Mouse (Mus musculus): ENCODE measurements around the gene Edf1. TPM values are rescaled to one million over a fixed set of nuclear protein-coding genes. Genes with fewer than 3 reads are reported as not detected.
A peak's percentile ranks its signal among the peaks of the same experiment; 100 is the strongest.

Edf1 gene
- polyA plus RNA-seq, 1 experiment: 513 TPM

DNA sequence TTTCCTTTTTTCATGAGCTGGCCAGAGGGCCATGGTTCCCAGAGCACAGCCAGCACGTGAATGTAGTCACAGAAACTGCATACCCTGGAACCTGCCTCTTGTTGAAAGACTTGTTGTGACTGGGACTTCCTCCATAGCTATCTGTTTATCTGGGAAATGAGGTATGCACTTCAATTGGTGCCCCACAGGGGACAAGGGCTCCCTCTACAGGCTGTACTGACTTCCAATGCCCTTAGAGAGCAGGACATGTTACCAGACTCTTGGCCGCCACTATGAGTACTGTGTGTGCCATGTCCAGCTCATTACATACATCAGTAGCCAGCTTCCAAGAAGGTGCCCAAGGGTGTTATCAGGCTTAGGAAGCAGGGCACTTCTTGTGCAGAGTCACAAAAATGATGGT lies 34.2 kb downstream of the Edf1 start:
- H3K27me3 ChIP-seq (ENCODE audit: control insufficient read depth, insufficient read depth, insufficient read length): no peaks in the 10 kb centered on the region
- H3K4me2 ChIP-seq (ENCODE audit: low read depth): no peak overlapping the region
- no peak for TF ChIP-seq MYOG (IDR thresholded peaks at IDR 0.05; ENCODE audit: control insufficient read depth in 1 of 3, insufficient read depth in 1 of 3, insufficient read length in 2 of 3, low read depth in 2 of 3)
- TF ChIP-seq MAX (IDR thresholded peaks at IDR 0.05; ENCODE audit: low read depth): no peak
- no peak for TF ChIP-seq POLR2A (IDR thresholded peaks at IDR 0.05; ENCODE audit: insufficient read length, low read depth)
- TF ChIP-seq MYOD1 (IDR thresholded peaks at IDR 0.05; ENCODE audit: control insufficient read depth in 1 of 3, insufficient read length in 2 of 3, low read depth in 2 of 3): no peak
- no peak for TF ChIP-seq USF1 (IDR thresholded peaks at IDR 0.05; ENCODE audit: low read depth)
- no peak for TF ChIP-seq TCF3 (IDR thresholded peaks at IDR 0.05; ENCODE audit: insufficient read length, low read depth)
- TF ChIP-seq E2F4 (IDR thresholded peaks at IDR 0.05; ENCODE audit: insufficient read depth): no peak
- TF ChIP-seq SRF (IDR thresholded peaks at IDR 0.05; ENCODE audit: control insufficient read depth, insufficient read length, low read depth): no peak
- TF ChIP-seq POLR2AphosphoS2 (IDR thresholded peaks at IDR 0.05; ENCODE audit: insufficient read length, low read depth): no peak
- no peak for TF ChIP-seq REST (IDR thresholded peaks at IDR 0.05; ENCODE audit: insufficient read depth, insufficient read length)
- no peak for TF ChIP-seq TCF12 (IDR thresholded peaks at IDR 0.05; ENCODE audit: insufficient read depth, poor library complexity, severe bottlenecking)
- H3K36me3 ChIP-seq (ENCODE audit: control insufficient read depth, insufficient read depth): peaks cover 46% of the 10 kb centered on the region
- H3K79me2 ChIP-seq (ENCODE audit: control insufficient read depth, insufficient read depth): no peaks in the 10 kb centered on the region
- no peak overlapping the region for H3K4me3 ChIP-seq
- H3ac ChIP-seq (ENCODE audit: control insufficient read depth, insufficient read length): no peak overlapping the region

DNA sequence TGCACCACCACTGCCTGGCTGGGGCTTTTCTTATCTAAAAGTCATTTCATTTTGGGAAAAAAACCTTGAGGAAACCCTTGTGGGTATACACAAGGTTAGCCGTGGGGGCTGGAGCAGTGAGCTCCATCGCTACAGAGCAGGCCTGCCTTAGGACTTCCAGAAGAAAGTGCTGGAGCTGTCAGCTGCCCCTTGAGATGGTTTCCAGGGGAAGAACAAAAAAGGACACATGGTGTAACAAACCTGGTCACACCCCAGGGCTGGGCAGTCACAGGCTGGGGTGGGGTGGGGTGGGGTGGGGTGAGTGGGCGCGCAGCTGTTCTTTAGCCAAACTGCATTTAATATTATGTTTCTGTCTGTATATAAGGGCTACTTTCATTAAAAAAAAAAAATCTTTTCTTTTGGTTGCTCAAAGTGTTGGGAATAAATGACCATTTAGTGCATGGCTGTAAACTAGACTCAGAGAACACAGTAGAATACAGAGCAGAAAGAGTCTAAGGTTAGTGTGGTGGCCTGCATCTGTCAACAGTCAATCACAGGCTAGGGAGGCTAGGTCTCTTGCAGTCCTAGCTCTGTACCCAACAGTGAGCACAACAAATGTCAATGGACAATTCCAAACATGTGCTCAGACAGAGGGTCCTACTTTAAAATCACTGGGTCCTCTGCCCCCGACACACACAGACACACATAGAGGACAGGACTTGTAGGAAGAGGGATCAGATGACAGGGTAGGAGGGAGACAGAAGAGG lies 39.3 kb downstream of the Edf1 start:
- H3K4me2 ChIP-seq (ENCODE audit: low read depth): peak overlapping the region; percentile 35
- no peaks in the 10 kb centered on the region for H3K79me2 ChIP-seq (ENCODE audit: control insufficient read depth, insufficient read depth)
- no peak overlapping the region for H3K4me3 ChIP-seq
- peak in 1 of 3 experiments; percentile 58 for TF ChIP-seq MYOG (IDR thresholded peaks at IDR 0.05; ENCODE audit: control insufficient read depth in 1 of 3, insufficient read depth in 1 of 3, insufficient read length in 2 of 3, low read depth in 2 of 3)
- peak; percentile 52 to 91 (median 91) for TF ChIP-seq MYOD1 (IDR thresholded peaks at IDR 0.05; ENCODE audit: control insufficient read depth in 1 of 3, insufficient read length in 2 of 3, low read depth in 2 of 3)
- TF ChIP-seq E2F4 (IDR thresholded peaks at IDR 0.05; ENCODE audit: insufficient read depth): no peak
- H3ac ChIP-seq (ENCODE audit: control insufficient read depth, insufficient read length): no peak overlapping the region
- no peaks in the 10 kb centered on the region for H3K27me3 ChIP-seq (ENCODE audit: control insufficient read depth, insufficient read depth, insufficient read length)
- H3K36me3 ChIP-seq (ENCODE audit: control insufficient read depth, insufficient read depth): peaks cover 53% of the 10 kb centered on the region

DNA sequence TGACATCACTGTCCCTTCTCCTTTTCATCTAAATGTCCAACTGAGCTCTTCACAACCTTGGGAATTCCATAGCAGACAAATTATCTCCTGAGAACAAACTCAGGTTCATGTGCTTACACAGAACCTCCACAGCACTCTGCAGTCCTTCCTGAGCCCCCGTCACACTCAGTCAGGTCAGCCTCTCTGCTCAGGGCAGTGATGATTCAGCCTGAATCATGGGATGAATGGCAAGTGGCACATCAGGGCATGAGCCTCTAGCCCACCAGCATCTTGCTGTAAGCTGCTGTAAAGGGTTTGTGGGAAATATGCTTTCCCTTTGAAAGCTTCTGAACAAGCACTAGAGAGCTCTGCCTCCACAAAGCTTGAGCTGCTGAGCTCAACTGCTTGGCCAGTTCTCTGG lies 41.1 kb downstream of the Edf1 start:
- TF ChIP-seq E2F4 (IDR thresholded peaks at IDR 0.05; ENCODE audit: insufficient read depth) (no peak), MYOD1 (IDR thresholded peaks at IDR 0.05; ENCODE audit: control insufficient read depth in 1 of 3, insufficient read length in 2 of 3, low read depth in 2 of 3) (peak in 1 of 3 experiments; percentile 28)
- Histone ChIP-seq H3ac (ENCODE audit: control insufficient read depth, insufficient read length) (no peak overlapping the region), H3K36me3 (ENCODE audit: control insufficient read depth, insufficient read depth) (peaks cover 42% of the 10 kb centered on the region), H3K79me2 (ENCODE audit: control insufficient read depth, insufficient read depth) (peaks cover 4% of the 10 kb centered on the region), H3K4me2 (ENCODE audit: low read depth) (no peak overlapping the region), H3K27me3 (ENCODE audit: control insufficient read depth, insufficient read depth, insufficient read length) (no peaks in the 10 kb centered on the region), H3K4me3 (no peak overlapping the region)

DNA sequence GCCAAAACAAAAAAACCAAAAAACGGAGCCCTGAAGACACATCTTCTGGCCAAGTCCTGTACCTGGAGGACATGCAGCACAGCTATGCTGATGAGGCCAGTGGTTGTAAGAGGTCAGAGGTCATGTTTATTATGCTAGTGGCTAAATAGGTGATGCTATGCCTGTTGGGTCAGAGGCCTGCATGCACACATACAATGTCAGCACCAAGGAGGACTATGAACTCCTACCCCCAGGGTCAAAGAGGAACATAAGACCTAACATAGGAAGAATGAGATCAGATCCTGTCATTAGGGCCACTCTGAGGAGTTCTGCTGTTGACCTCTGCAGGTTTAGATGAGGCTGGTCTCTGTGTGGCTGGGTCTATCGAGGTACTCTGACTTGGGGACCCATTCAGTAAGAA lies 42.4 kb downstream of the Edf1 start:
- Histone ChIP-seq H3K4me3 (no peak overlapping the region), H3ac (ENCODE audit: control insufficient read depth, insufficient read length) (no peak overlapping the region), H3K79me2 (ENCODE audit: control insufficient read depth, insufficient read depth) (peaks cover 16% of the 10 kb centered on the region), H3K4me2 (ENCODE audit: low read depth) (no peak overlapping the region), H3K27me3 (ENCODE audit: control insufficient read depth, insufficient read depth, insufficient read length) (no peaks in the 10 kb centered on the region), H3K36me3 (ENCODE audit: control insufficient read depth, insufficient read depth) (peaks cover 40% of the 10 kb centered on the region)
- TF ChIP-seq TCF12 (IDR thresholded peaks at IDR 0.05; ENCODE audit: insufficient read depth, poor library complexity, severe bottlenecking) (no peak), REST (IDR thresholded peaks at IDR 0.05; ENCODE audit: insufficient read depth, insufficient read length) (no peak), CEBPB (IDR thresholded peaks at IDR 0.05; ENCODE audit: insufficient read depth, poor library complexity, severe bottlenecking) (no peak)

DNA sequence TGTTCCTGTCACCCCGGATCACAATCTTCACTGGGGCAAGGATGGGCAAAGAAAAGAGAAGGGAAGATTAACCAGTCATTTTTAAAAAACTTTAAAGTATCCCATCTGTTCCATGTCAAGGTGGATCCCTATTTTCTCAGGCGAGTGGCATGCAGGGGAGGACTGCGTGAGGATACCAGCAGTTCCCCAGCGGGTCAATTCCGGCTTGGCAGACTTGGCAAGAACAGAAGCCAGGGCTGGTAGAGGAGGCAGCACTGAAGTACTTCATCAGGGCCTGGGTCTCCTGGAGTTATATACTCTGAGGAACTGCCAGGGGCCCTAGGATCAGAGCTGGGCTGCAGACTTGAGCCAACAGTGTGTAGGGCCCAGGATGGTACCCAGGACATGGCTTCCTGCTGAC lies 44.9 kb downstream of the Edf1 start:
- no peak for TF ChIP-seq MAX (IDR thresholded peaks at IDR 0.05; ENCODE audit: low read depth)
- TF ChIP-seq POLR2A (IDR thresholded peaks at IDR 0.05; ENCODE audit: insufficient read length, low read depth): no peak
- TF ChIP-seq POLR2AphosphoS2 (IDR thresholded peaks at IDR 0.05; ENCODE audit: insufficient read length, low read depth): no peak
- TF ChIP-seq CEBPB (IDR thresholded peaks at IDR 0.05; ENCODE audit: insufficient read depth, poor library complexity, severe bottlenecking): no peak
- no peak for TF ChIP-seq REST (IDR thresholded peaks at IDR 0.05; ENCODE audit: insufficient read depth, insufficient read length)
- TF ChIP-seq E2F4 (IDR thresholded peaks at IDR 0.05; ENCODE audit: insufficient read depth): no peak
- no peak for TF ChIP-seq TCF12 (IDR thresholded peaks at IDR 0.05; ENCODE audit: insufficient read depth, poor library complexity, severe bottlenecking)
- TF ChIP-seq MYOG (IDR thresholded peaks at IDR 0.05; ENCODE audit: control insufficient read depth in 1 of 3, insufficient read depth in 1 of 3, insufficient read length in 2 of 3, low read depth in 2 of 3): no peak
- TF ChIP-seq TCF3 (IDR thresholded peaks at IDR 0.05; ENCODE audit: insufficient read length, low read depth): no peak
- no peak for TF ChIP-seq SRF (IDR thresholded peaks at IDR 0.05; ENCODE audit: control insufficient read depth, insufficient read length, low read depth)
- Histone ChIP-seq H3K4me3 (no peak overlapping the region), H3K27me3 (ENCODE audit: control insufficient read depth, insufficient read depth, insufficient read length) (no peaks in the 10 kb centered on the region), H3K4me2 (ENCODE audit: low read depth) (no peak overlapping the region), H3ac (ENCODE audit: control insufficient read depth, insufficient read length) (no peak overlapping the region), H3K36me3 (ENCODE audit: control insufficient read depth, insufficient read depth) (peaks cover 26% of the 10 kb centered on the region), H3K79me2 (ENCODE audit: control insufficient read depth, insufficient read depth) (peaks cover 41% of the 10 kb centered on the region)

All from myocyte (in vitro differentiated cells).